Mouse (Mus musculus) induced T-regulatory cell, adult 2 months (primary cell): ENCODE results near the gene Vamp1.

Experiments used
- DNase-seq: peaks from one replicate; pipeline ENCODE4 v3.0.0-alpha.2; 2012; ENCODE audit warnings: low read depth

Vamp1 gene

GRCm38 (mm10) chr6:125215148-125215954 is at the start of gene Vamp1:
Gene Vamp1, plus strand, starts transcription at chr6:125215551.
- peak; percentile 98 for DNase-seq

- DNase-seq: peak; percentile 59
Observed at GRCm38 (mm10) chr6:125166051-125166751, 49.1 kb upstream of the Vamp1 start, which contains the start of gene Gapdh. Gene Gapdh, minus strand, starts transcription at chr6:125166467.

GRCm38 (mm10) chr6:125166861-125167650 is 48.3 kb upstream of the Vamp1 start:
- no peak for DNase-seq

GRCm38 (mm10) chr6:125168086-125168485 is 47.3 kb upstream of the Vamp1 start:
- DNase-seq: no peak

GRCm38 (mm10) chr6:125170194-125170593 is 45.2 kb upstream of the Vamp1 start:
- no peak for DNase-seq

- no peak for DNase-seq
Observed at GRCm38 (mm10) chr6:125172474-125172873, 42.9 kb upstream of the Vamp1 start.

GRCm38 (mm10) chr6:125173256-125173655 is 42.1 kb upstream of the Vamp1 start:
- no peak for DNase-seq

GRCm38 (mm10) chr6:125175469-125175868 is 39.9 kb upstream of the Vamp1 start:
- DNase-seq: no peak

GRCm38 (mm10) chr6:125179601-125180000 is 35.8 kb upstream of the Vamp1 start:
- DNase-seq: no peak

- no peak for DNase-seq
Observed at GRCm38 (mm10) chr6:125182133-125182532, 33.2 kb upstream of the Vamp1 start.

- DNase-seq: no peak
Observed at GRCm38 (mm10) chr6:125186203-125186602, 29.1 kb upstream of the Vamp1 start.

- DNase-seq: no peak
Observed at GRCm38 (mm10) chr6:125190816-125191215, 24.5 kb upstream of the Vamp1 start.

- DNase-seq: peak; percentile 99
Observed at GRCm38 (mm10) chr6:125191332-125192015, 23.9 kb upstream of the Vamp1 start, which contains the start of the genes Ncapd2 and Mrpl51. Gene Ncapd2, minus strand, starts transcription at chr6:125191701. Gene Mrpl51, plus strand, starts transcription at chr6:125191801.

GRCm38 (mm10) chr6:125192016-125192714 is 23.2 kb upstream of the Vamp1 start:
- DNase-seq: peak; percentile 95

GRCm38 (mm10) chr6:125192841-125193240 is 22.5 kb upstream of the Vamp1 start:
- peak; percentile 38 for DNase-seq

- no peak for DNase-seq
Observed at GRCm38 (mm10) chr6:125193390-125193789, 22.0 kb upstream of the Vamp1 start.

- DNase-seq: no peak
Observed at GRCm38 (mm10) chr6:125195541-125196075, 19.7 kb upstream of the Vamp1 start.

GRCm38 (mm10) chr6:125196301-125196700 is 19.1 kb upstream of the Vamp1 start:
- no peak for DNase-seq

GRCm38 (mm10) chr6:125197166-125197565 is 18.2 kb upstream of the Vamp1 start:
- DNase-seq: no peak

GRCm38 (mm10) chr6:125210436-125210835 is 4.9 kb upstream of the Vamp1 start:
- DNase-seq: peak; percentile 40

- no peak for DNase-seq
Observed at GRCm38 (mm10) chr6:125212621-125213020, 2.7 kb upstream of the Vamp1 start.
